Mouse (Mus musculus): ENCODE data around the gene A230072I06Rik. TPM values are rescaled to one million over a fixed set of nuclear protein-coding genes. Genes with fewer than 3 reads are reported as not detected.

Gene A230072I06Rik
- total and polyA plus RNA-seq, 3 experiments, result not detected

GRCm38 (mm10) chr8:12260476-12261029, 18.1 kb upstream of the A230072I06Rik start:
- Histone ChIP-seq H3K9ac (ENCODE audit: control insufficient read depth, low read depth, low read length, poor library complexity, severe bottlenecking) (no peak overlapping the region), H3K4me3 (ENCODE audit: control insufficient read depth in 1 of 2, insufficient read depth in 1 of 2, low read depth in 2 of 2, low read length in 2 of 2) (no peak overlapping the region), H3K4me1 (ENCODE audit: control insufficient read depth in 1 of 2, insufficient read depth in 2 of 2, low read length in 2 of 2) (no peaks in the 10 kb centered on the region), H3K27ac (ENCODE audit: control insufficient read depth, low read depth, low read length) (no peak overlapping the region), H3K9me3 (replicated peaks; ENCODE audit: insufficient read depth, low read length) (no peaks in the 10 kb centered on the region), H3K36me3 (ENCODE audit: control insufficient read depth in 1 of 2, insufficient read depth in 2 of 2, low read length in 2 of 2) (no peaks in the 10 kb centered on the region), H3K27me3 (ENCODE audit: control insufficient read depth in 1 of 2, insufficient read depth in 2 of 2, low read length in 2 of 2) (no peaks in the 10 kb centered on the region), H3K79me2 (ENCODE audit: control insufficient read depth, insufficient read depth, low read length, poor library complexity) (no peaks in the 10 kb centered on the region)
- no peak for TF ChIP-seq CHD1 (IDR thresholded peaks at IDR 0.05; ENCODE audit: low read depth, low read length)
- TF ChIP-seq SMC3 (IDR thresholded peaks at IDR 0.05; ENCODE audit: low read depth, low read length), result no peak
- TF ChIP-seq TBP (IDR thresholded peaks at IDR 0.05; ENCODE audit: low read depth, low read length), result no peak
- TF ChIP-seq USF2 (IDR thresholded peaks at IDR 0.05; ENCODE audit: borderline replicate concordance in 1 of 2, insufficient read depth in 1 of 2, low read depth in 1 of 2, low read length in 2 of 2), result no peak
- TF ChIP-seq RAD21 (IDR thresholded peaks at IDR 0.05; ENCODE audit: low read depth, low read length), result no peak
- no peak for TF ChIP-seq MAX (IDR thresholded peaks at IDR 0.05; ENCODE audit: low read length)
- TF ChIP-seq HCFC1 (IDR thresholded peaks at IDR 0.05; ENCODE audit: low read depth, low read length), result no peak
- no peak for TF ChIP-seq BHLHE40 (IDR thresholded peaks at IDR 0.05; ENCODE audit: borderline replicate concordance, low read depth, low read length)
- no peak for TF ChIP-seq MAFK (IDR thresholded peaks at IDR 0.05; ENCODE audit: borderline replicate concordance, low read depth, low read length)
- no peak for TF ChIP-seq ETS1 (IDR thresholded peaks at IDR 0.05; ENCODE audit: low read depth, low read length)
- no peak for TF ChIP-seq MYB (IDR thresholded peaks at IDR 0.05; ENCODE audit: low read depth, low read length)
- no peak for TF ChIP-seq ZNF384 (IDR thresholded peaks at IDR 0.05; ENCODE audit: low read depth, low read length)
- no peak for TF ChIP-seq KAT2A (conservative IDR thresholded peaks at IDR 0.05; ENCODE audit: low read depth, low read length)
- TF ChIP-seq EP300 (IDR thresholded peaks at IDR 0.05; ENCODE audit: low read depth in 1 of 2, low read length in 2 of 2), result no peak
- TF ChIP-seq SIN3A (IDR thresholded peaks at IDR 0.05; ENCODE audit: low read length), result no peak
- TF ChIP-seq GABPA (IDR thresholded peaks at IDR 0.05; ENCODE audit: low read depth, low read length), result no peak
- no peak for TF ChIP-seq CTCF (IDR thresholded peaks at IDR 0.05 in 2 of 3, conservative IDR thresholded peaks at IDR 0.05 in 1 of 3; ENCODE audit: control insufficient read depth in 1 of 3, insufficient read depth in 1 of 3, low read depth in 2 of 3, low read length in 3 of 3, poor library complexity in 1 of 3, severe bottlenecking in 1 of 3)
- TF ChIP-seq MEF2A (IDR thresholded peaks at IDR 0.05; ENCODE audit: extremely low read depth, insufficient replicate concordance, low read depth, low read length, poor library complexity, severe bottlenecking), result no peak
- DNase-seq (ENCODE audit: low read depth, low spot score), result no peak

GRCm38 (mm10) chr8:12261556-12261955, 17.1 kb upstream of the A230072I06Rik start:
- TF ChIP-seq NRF1 (IDR thresholded peaks at IDR 0.05; ENCODE audit: insufficient read depth, low read depth, low read length, poor library complexity, severe bottlenecking) (no peak), TCF12 (IDR thresholded peaks at IDR 0.05; ENCODE audit: low read depth, low read length) (no peak), GABPA (IDR thresholded peaks at IDR 0.05; ENCODE audit: low read depth, low read length) (no peak), ZNF384 (IDR thresholded peaks at IDR 0.05; ENCODE audit: low read depth, low read length) (no peak), EP300 (IDR thresholded peaks at IDR 0.05; ENCODE audit: low read depth in 1 of 2, low read length in 2 of 2) (no peak), UBTF (IDR thresholded peaks at IDR 0.05; ENCODE audit: borderline replicate concordance, insufficient read depth, low read depth, low read length) (no peak), ETS1 (IDR thresholded peaks at IDR 0.05; ENCODE audit: low read depth, low read length) (no peak), TAL1 (IDR thresholded peaks at IDR 0.05; ENCODE audit: low read length) (no peak), ZC3H11A (IDR thresholded peaks at IDR 0.05; ENCODE audit: low read depth, low read length) (no peak), CHD2 (IDR thresholded peaks at IDR 0.05; ENCODE audit: low read length) (no peak), POLR2AphosphoS2 (IDR thresholded peaks at IDR 0.05; ENCODE audit: low read length) (no peak), ZKSCAN1 (IDR thresholded peaks at IDR 0.05; ENCODE audit: low read depth, low read length) (no peak), MYC (IDR thresholded peaks at IDR 0.05; ENCODE audit: low read depth, low read length) (no peak), USF2 (IDR thresholded peaks at IDR 0.05; ENCODE audit: borderline replicate concordance in 1 of 2, insufficient read depth in 1 of 2, low read depth in 1 of 2, low read length in 2 of 2) (no peak), BHLHE40 (IDR thresholded peaks at IDR 0.05; ENCODE audit: borderline replicate concordance, low read depth, low read length) (no peak)
- H3K9ac ChIP-seq (ENCODE audit: control insufficient read depth, low read depth, low read length, poor library complexity, severe bottlenecking), result no peak overlapping the region
- H3K4me1 ChIP-seq (ENCODE audit: control insufficient read depth in 1 of 2, insufficient read depth in 2 of 2, low read length in 2 of 2), result no peaks in the 10 kb centered on the region
- H3K9me3 ChIP-seq (replicated peaks; ENCODE audit: insufficient read depth, low read length), result no peaks in the 10 kb centered on the region
- no peaks in the 10 kb centered on the region for H3K27me3 ChIP-seq (ENCODE audit: control insufficient read depth in 1 of 2, insufficient read depth in 2 of 2, low read length in 2 of 2)
- no peaks in the 10 kb centered on the region for H3K79me2 ChIP-seq (ENCODE audit: control insufficient read depth, insufficient read depth, low read length, poor library complexity)
- no peak overlapping the region for H3K27ac ChIP-seq (ENCODE audit: control insufficient read depth, low read depth, low read length)
- no peak for DNase-seq (ENCODE audit: low read depth, low spot score)
- H3K36me3 ChIP-seq (ENCODE audit: control insufficient read depth in 1 of 2, insufficient read depth in 2 of 2, low read length in 2 of 2), result no peaks in the 10 kb centered on the region
- no peak overlapping the region for H3K4me3 ChIP-seq (ENCODE audit: control insufficient read depth in 1 of 2, insufficient read depth in 1 of 2, low read depth in 2 of 2, low read length in 2 of 2)
